Mouse (Mus musculus): ENCODE results near the gene Aph1a. TPM values are rescaled to one million over a fixed set of nuclear protein-coding genes. Genes with fewer than 3 reads are reported as not detected.
"Not testable (repeated sequence)": the region's sequence is repeated elsewhere in the genome, so short reads cannot be mapped to it uniquely, and the experiment has no call there.

Aph1a gene
- total RNA-seq, 2 experiments from 2014 or later, result 156 to 163 TPM

DNA sequence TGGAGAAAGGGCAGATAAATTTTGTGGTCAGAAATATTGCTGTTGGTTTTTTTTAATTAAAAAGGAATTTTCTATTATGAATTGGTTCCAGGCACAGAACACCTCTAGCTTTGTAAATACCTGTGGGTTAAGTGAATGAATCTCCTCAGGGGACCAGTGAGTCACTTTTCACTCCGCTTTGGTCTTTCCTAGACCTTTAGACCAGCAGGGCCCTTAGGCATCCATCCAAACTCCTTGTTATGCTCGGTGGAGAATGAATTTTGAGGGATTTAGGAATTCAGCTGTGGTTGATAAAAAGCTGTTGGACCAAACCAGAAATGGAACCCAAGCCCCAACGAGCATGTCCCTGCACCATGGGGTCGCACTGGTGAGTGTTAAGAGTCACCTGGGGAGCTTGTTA is 13.8 kb downstream of the Aph1a start:
- DNase-seq (ENCODE audit: low spot score in 2 of 2), result no peak

DNA sequence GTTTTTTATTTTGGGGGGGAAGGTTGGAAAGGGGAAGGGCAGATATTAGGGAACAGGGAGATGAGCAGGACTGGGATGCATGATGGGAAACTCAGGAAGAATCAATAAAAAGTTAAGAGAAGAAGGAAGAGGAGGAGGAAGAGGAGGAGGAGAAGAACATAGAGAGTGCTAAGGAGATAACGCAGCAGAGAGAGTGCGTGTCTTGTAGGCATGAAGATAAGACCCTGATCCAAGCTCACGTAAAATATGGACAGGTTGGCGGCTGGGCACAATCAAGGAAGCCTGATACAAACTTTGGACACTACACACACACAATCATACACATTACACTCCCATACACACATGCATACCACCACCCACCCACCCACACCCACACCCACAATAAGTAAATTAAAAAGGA is 20.9 kb downstream of the Aph1a start:
- DNase-seq (ENCODE audit: low spot score in 2 of 2), result no peak

DNA sequence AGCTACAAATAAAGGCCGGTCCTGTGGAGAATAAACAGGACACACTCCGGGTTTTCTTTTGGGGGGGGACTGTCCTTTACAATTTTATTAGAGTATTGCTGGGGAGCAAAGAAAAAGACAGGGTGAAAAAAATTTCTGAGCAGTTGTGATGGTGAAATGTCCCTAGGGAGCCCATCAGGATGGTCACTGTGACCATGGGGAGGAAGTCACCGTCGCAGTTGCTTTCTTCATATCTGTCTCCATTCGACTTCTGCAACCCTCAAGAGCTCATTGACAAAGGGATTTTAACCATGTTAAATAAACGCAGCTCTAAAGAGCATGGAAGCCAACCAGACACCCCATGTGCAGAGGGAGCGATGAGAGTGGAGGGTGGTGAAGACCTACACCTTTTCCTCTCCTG is 23.0 kb downstream of the Aph1a start:
- no peak for DNase-seq (ENCODE audit: low spot score in 2 of 2)

DNA sequence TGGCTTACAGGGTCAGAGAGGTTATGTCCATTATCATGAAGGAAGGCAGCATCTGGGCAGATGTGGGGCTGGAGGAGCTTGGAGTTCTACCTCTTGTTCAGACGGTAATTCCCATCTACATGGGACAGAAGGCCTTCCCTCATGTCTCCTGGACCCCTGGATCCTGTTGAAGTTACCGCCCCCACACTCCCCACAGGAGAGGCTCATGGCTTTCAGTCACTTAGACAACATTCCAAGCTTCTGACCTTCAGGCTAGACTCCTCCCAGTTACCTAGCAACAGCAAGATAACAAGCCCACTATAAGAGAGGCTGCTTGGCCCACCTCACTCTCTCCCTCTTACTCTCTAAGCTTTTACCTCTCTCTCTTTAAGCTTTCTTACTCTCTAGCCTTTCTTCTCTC is 26.8 kb downstream of the Aph1a start:
- not testable (repeated sequence) for DNase-seq (ENCODE audit: low spot score in 2 of 2)

DNA sequence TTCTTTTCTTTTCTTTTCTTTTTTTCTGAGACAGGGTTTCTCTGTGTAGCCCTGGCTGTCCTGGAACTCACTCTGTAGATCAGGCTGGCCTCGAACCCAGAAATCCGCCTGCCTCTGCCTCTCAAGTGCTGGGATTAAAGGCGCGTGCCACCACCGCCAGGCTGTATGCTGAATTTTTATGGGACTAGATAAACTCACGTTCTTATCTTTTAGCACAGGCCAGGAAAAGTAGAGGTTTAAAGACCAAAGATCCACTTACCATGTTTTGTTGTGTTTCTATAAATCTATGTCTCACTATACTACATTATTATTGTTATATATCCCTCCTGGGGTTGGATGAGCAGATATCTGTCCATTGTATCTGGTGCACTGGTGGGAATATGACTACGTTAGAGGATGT is 29.7 kb downstream of the Aph1a start:
- not testable (repeated sequence) for DNase-seq (ENCODE audit: low spot score in 2 of 2)

DNA sequence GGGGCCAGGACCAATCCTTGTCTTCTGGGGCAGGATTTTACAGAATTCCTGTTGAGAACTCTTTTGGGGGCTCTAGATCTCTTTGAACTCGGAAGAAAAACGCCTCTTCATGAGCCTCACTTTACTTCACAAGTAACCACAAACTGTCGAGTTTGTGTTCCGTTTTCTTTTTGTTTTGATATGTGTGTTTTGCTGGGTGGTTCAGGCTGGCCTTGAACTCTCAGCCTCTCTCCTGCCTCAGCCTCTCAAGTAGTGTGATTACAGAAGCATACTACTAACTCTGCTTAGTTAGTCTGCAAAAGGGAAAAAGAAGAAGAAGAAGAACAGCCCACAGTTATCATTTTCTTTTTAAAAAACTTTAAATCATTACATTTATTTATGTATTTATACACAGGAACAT is 30.4 kb downstream of the Aph1a start:
- no peak for DNase-seq (ENCODE audit: low spot score in 2 of 2)

DNA sequence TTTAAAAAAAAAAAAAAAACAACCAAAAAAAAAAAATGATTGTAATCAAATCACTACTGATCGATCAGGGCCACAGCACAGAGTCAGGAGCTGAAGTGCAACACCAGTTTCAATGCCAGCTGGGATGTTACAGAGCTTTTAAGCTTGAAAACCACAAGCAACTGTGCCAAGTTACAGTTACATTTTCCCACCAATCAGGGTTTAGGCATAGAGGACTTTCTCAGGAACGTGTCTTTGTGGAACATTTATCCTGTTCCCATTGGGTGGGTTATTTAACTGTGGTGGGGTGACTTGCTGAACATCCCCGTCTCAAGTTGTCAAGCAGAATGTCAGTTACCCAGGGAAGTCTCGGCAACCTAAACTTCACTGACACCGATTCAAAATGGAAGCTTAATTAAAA is 31.3 kb downstream of the Aph1a start:
- DNase-seq (ENCODE audit: low spot score in 2 of 2), result no peak

DNA sequence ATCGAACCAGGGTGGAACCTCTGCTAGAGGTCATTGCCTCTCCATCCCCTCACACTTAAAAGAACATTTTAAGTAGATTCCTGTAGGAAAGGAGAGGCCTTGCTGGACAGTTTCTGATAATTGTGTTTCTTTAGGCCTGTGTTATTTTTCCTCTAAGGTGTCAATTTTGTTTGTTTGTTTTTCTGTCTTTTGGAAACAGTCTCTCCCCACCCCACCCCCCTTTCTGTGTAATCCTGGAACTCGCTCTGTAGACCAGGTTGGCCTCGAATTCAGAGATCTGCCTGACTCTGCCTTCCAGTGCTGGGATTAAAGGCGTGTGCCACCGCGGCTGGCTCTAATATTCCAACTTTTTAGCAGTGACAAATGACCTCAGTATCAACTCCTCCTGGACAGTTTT is 34.5 kb downstream of the Aph1a start:
- DNase-seq (ENCODE audit: low spot score in 2 of 2), result no peak

DNA sequence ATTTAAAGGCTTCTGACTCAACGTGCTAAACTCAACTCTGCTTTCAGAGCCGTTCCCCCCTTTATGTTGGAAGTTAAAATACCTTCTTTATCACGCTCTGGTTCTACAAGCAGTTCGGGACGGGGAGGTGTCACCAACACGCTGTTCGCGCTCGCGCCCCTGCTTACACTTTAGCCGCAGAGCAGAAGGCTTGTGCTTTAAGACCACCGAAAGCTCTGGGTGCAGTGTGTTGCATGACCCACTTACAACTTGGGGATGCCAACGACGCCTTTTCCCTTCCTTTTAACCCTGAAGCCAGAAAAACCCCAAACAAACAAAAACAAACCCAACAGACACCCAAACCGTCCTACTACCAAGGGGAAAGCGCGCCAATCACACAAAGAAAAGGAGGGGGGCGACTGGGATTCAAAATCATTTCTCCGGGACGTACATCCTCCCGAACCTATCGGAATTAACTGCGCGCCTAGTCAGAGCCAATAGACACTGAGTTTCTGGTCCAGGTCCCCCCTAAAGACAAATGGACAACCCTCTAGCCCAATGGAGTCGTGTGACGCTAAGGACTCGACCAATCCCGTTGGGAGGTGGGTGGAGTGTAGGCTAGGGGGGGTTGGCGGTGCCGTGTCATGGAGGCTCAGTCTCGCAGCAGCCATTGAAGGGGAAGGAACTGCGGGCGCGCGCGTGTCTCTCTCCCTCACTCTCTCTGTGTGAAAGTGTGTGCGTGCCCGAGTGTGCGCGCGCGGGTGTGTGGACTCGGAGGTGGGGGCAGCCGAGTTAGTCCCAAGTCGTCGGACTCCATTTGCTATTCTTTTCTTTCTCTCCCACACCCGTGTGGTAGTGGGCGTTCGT is 35.1 kb downstream of the Aph1a start, which contains the start of gene Anp32e:
Gene Anp32e (plus strand): TSS at position 589 of the 846 bp plus-strand sequence.
- peak; percentile 91 to 95 for DNase-seq (ENCODE audit: low spot score in 2 of 2)

DNA sequence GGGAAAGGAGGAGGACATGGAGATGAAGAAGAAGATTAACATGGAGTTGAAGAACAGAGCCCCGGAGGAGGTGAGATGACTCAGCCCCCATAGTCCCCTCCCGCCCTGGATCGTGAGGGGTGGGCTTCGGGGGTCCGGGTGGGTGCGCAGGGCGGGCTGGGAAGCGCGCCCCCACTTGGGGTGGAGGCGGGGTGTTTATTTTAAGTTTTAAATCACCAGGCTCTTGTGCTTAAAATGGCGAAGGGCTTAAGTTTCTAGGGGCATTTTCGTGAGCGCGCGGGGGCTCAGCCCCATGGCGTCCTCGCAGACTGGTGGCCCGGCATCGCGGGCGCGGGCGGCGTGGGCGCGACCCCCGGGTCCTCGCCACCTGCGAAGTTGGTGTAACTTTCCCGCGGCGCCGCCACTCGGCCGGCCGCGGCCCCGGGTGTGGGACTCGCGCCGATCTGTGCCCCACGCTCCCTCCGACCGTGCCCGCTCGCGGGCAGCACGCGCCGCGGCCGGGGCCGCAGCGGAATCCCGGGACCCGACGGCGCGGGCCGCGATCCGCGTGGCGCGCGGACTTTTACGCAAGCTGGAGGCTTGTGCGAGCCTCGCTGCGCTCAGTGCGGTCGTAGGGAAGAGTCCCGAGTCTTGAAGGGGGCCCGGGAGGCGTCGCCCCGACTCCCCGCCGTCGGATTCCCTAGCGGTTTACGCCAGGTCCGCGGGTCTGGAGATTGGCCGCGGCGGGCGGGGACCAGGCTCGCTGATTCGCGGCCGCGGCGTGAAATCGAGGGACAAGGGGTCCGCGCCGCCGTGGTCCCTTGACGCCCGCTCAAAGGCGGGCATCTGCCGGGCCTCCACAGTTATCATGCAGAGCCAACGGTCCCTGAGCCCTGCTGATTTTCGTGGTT is 36.1 kb downstream of the Aph1a start:
- DNase-seq (ENCODE audit: low spot score in 2 of 2), result peak; percentile 19 to 27

DNA sequence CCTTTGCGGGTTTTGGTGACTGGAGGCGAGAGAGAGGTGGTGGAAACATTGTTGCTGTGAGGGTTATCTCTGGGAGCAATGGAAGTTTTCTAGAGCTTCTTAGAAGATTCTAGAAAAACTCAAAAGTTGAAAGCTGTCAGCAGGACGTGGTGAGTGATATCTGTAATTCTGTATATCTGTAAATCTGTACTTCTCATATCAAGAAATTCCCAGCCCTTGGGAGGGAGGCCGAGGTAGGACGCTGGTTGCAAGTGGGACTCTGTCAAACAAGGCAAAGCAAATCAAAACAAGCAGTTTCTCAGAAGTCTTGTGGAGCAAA is 36.7 kb downstream of the Aph1a start:
- no peak for DNase-seq (ENCODE audit: low spot score in 2 of 2)

DNA sequence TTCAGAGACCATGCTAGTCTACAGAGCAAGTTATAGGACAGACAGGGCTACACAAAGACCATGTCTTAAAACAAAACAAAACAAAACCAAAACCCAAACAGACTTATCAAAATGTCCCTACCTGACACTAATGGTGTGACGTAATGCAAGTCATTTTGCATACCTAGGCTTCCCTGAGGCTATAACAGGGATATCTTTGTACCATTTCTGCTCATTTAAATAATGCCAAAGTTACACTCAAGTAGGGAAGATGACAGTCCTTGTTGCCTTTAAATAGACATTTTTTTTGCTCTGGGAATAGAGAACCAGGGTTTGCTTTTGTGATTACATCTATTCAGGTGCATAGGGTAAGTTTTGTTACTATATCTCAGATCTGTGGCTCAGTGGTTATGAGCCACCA is 37.7 kb downstream of the Aph1a start:
- no peak for DNase-seq (ENCODE audit: low spot score in 2 of 2)

DNA sequence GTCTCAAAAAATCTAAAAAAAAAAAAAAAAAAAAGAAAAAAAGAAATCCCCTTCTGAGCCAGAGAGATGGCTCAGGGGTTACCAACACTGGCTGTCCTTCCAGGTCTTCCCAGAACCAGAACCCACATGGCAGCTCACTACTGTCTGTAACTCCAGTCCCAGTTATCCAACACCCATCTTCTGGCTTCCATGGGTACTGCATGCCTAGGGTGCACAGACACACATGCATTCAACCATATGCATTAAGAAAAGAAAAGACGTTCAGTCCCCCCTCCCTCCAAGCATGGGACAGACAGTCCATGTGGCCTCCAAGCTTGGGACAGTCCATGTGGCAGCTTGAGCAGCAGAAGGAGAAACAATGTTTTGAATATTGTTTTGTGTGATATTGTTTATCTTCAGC is 38.4 kb downstream of the Aph1a start:
- DNase-seq (ENCODE audit: low spot score in 2 of 2), result no peak

DNA sequence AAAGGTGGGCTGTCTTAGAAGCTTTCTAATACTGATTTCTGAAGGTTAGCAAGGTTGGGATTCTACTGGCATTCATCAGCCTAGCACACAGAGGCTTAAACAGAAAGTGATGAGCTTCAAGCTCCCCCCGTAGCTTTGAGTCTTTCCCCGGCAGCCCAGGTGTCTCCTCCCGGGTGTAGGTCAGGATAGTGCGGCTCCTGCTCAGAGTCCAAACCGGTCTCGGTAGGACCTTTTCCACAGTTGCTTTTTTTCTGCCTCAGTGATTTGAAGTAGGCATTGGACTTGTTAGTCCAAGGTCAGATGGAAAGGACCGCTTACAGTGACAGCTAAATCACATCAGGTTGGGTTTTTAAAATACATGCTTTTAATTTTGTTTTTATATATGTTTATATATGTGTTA is 38.8 kb downstream of the Aph1a start:
- DNase-seq (ENCODE audit: low spot score in 2 of 2), result no peak

DNA sequence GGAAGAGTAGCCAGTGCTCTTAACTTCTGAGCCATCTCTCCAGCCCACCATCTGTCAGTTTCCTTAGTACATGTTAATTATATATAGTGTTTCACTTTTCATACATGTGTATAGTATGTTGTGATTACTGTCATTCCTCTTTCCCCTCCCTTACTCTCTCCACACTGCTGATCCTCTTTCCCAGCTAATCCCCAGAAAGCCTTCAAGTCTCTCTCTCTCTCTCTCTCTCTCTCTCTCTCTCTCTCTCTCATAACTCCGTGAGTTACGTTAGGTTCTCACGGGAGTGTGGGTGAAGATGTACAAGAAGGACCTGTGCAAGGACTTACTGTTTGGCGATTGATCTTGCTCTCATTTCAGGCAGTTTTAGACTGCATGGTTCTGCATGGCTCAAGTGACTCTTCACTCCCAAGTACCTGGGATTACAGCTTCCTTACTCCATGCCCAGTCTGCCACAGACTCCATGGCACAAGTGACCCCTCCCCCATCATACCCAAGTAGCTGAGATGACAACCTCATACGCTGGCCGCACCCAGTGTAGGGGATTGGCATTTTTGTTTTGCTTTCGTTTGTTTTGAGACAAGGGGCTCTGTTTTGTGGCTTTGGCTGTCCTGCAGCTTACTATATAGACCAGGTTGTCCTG is 39.5 kb downstream of the Aph1a start:
- no peak for DNase-seq (ENCODE audit: low spot score in 2 of 2)

DNA sequence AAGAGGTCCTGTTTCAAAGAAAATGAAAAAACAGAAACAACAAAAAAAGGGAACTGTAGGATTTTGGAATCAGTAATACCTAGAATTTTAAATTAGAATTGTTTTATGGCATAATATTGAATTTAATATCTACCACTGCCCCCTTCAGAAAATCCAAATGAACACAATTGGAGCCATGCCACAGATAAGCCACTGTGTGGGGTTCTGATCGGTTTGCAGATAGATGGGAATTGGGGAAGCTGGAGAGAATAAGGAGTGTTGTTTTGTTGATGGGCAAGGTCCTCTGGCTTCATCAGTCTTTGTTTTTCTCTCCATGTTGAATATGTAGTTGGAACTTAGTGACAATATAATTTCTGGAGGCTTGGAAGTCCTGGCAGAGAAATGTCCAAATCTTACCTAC is 40.7 kb downstream of the Aph1a start:
- DNase-seq (ENCODE audit: low spot score in 2 of 2), result no peak

DNA sequence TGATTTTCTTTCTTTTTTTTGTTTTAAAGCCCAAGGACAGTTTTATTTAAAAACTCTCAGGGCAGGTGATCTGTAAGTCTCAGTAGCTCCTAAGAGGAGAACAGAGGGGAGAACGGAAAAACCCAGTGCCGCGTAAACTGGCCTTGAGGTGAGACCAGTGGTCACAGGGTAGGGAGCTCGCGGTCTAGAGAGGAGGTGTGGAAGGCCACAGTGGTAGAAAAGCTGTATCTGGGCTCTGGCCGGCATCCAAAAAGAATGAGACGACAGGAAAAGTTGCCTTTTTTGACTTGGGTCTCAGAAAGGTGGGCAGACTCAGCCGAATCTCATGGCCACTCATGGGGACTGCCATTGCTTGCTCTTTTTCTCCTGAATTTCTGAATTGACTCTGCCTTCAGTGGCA is 44.4 kb downstream of the Aph1a start:
- DNase-seq (ENCODE audit: low spot score in 2 of 2), result no peak

DNA sequence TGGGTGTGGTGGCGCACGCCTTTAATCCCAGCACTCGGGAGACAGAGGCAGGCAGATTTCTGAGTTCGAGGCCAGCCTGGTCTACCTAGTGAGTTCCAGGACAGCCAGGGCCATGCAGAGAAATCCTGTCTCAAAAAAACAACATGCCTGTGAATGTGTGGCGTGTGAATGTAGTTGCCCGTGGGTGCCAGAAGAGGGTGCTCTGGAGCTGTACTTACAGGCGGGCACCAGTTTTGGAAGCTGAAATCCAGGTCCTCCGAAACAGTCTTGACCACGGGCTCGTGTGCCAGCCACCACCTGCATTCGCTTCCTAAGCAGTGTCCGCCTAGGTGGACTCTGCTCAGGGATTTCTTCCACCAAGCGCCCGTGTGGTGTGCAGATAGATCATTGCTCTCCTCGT is 45.1 kb downstream of the Aph1a start:
- DNase-seq (ENCODE audit: low spot score in 2 of 2), result no peak

DNA sequence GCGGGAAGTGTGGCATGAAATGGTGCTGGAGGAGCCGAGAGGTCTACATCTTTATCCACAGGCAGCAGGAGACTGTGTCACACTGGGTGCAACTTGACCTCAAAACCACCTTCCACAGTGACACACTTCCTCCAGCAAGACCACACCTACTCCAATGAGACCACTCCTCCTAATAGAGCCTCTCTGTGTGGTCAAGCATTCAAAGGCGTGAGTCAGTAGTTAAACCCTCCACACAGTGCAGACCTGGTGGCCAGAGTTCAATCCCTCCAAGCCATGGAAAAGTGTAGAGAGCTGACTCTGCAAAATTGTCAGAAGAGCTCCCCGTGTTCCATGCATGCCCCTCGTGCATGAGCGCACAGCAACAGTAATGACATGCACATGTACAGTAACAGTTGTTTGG is 49.0 kb downstream of the Aph1a start:
- no peak for DNase-seq (ENCODE audit: low spot score in 2 of 2)

DNA sequence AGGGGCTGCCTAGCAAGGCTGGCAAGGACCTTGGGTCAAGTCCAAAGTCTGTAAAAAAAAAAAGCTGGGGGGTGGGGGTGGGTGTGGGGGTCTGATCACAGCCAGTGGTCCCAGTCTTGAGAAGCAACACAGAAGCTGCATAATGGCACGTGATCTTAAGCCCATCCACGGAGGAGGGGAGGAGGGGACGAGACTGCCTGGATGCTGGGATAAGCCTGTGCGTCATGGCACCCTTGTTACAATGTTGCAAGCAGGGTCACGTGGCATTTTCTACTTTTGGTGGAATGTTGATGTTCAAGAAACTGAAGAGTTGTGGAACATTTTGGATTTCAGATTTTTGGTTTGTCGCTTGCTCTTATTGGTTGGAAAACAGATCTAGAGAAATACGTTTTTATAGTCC is 49.5 kb downstream of the Aph1a start:
- no peak for DNase-seq (ENCODE audit: low spot score in 2 of 2)

DNA sequence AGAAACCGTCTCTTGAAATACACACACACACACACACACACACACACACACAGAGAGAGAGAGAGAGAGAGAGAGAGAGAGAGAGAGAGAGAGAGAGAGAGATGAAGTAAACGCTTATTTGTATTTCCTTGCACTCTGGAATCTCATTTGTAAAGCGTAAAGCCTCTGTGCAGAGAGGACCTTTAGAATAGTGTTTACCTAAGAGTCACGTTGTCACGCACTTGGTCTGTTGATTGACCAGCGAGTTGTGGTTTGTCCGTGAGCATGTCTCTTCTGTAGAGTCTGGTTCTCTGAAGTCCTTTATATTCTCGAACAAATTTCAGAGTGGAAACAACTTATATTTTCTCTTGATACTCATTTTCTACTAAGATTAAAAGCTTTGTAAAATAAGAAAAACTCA is 51.0 kb downstream of the Aph1a start:
- no peak for DNase-seq (ENCODE audit: low spot score in 2 of 2)

DNA sequence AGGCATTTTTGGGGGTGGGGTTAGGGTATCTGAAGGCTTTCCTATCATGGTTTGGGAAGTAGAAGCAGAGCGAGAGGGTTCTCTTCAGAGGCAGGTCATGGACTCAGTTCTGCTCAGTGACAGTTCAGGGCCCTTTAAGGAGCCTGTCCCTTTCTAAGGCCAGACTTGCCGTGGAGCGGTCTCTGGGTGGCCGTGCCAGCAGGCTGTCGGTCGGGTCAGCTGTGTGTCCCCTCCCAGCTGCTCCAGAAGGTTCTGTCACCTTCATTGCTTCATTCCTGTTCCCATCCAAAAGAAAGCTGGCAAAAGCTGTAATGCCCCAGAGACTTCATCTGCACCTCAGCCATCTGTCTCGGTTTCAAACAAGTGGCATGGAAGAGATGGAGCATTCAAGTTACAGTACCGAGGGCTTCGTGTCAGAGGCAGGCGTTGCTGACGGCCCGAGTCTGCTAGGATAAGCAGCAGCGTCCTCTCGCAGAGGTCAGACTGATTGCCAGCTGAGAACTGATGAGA is 52.0 kb downstream of the Aph1a start:
- no peak for DNase-seq (ENCODE audit: low spot score in 2 of 2)
